Mouse (Mus musculus) ES-Bruce4 (cell line): ENCODE results near the gene Ankrd6. TPM values are rescaled to one million over a fixed set of nuclear protein-coding genes. Genes with fewer than 3 reads are reported as not detected.

ENCODE experiments used
- H3K27ac ChIP-seq: 2 replicates; pipeline ENCODE4 v1.5.1; 2012; ENCODE audit warnings: low read length, inconsistent platforms; ENCODE audit not compliant: insufficient read depth
- H3K27me3 ChIP-seq: 2 replicates; pipeline ENCODE4 v1.6.1; 2012; ENCODE audit warnings: mild to moderate bottlenecking, low read length, inconsistent platforms; ENCODE audit not compliant: control insufficient read depth, poor library complexity, insufficient read depth, severe bottlenecking
- H3K36me3 ChIP-seq: 2 replicates; pipeline ENCODE4 v1.6.1; 2012; ENCODE audit warnings: inconsistent platforms, mild to moderate bottlenecking, low read length, moderate library complexity; ENCODE audit not compliant: control insufficient read depth, poor library complexity, insufficient read depth, severe bottlenecking
- H3K4me1 ChIP-seq: one replicate; pipeline ENCODE4 v1.8.1; 2011; ENCODE audit warnings: low read length; ENCODE audit not compliant: control insufficient read depth, insufficient read depth
- H3K4me3 ChIP-seq: 2 replicates; pipeline ENCODE4 v1.5.1; 2011; ENCODE audit warnings: low read depth, mild to moderate bottlenecking, low read length
- H3K9ac ChIP-seq: 2 replicates; pipeline ENCODE4 v1.6.1; 2012; ENCODE audit warnings: low read depth, mild to moderate bottlenecking, inconsistent platforms; ENCODE audit not compliant: poor library complexity, severe bottlenecking
- H3K9me3 ChIP-seq: replicated peaks from 2 replicates; pipeline ENCODE4 v1.6.1; 2012; ENCODE audit warnings: mild to moderate bottlenecking, low read length, inconsistent platforms; ENCODE audit not compliant: control insufficient read depth, poor library complexity, insufficient read depth, severe bottlenecking
- CTCF ChIP-seq: IDR thresholded peaks from one replicate; pipeline ENCODE4 v1.8.1; 2011; ENCODE audit warnings: low read depth, low read length
- EP300 ChIP-seq: IDR thresholded peaks from 2 replicates; pipeline ENCODE4 v1.6.1; 2011; ENCODE audit warnings: low read depth, low read length; ENCODE audit not compliant: insufficient read depth
- POLR2A ChIP-seq: IDR thresholded peaks from one replicate; pipeline ENCODE4 v1.8.1; 2011; ENCODE audit warnings: low read length; ENCODE audit not compliant: insufficient read depth
- polyA plus RNA-seq: library from polyadenylated mRNA; stranded (reverse); fragments of >200 nt; gene quantifications from 2 replicates; pipeline ENCODE4 v1.2.4, GENCODE M21; 2011; ENCODE audit warnings: low read depth; ENCODE audit not compliant: missing spikeins, insufficient read depth, insufficient read length

Ankrd6 gene
- polyA plus RNA-seq, 1 experiment: 11.8 TPM

DNA sequence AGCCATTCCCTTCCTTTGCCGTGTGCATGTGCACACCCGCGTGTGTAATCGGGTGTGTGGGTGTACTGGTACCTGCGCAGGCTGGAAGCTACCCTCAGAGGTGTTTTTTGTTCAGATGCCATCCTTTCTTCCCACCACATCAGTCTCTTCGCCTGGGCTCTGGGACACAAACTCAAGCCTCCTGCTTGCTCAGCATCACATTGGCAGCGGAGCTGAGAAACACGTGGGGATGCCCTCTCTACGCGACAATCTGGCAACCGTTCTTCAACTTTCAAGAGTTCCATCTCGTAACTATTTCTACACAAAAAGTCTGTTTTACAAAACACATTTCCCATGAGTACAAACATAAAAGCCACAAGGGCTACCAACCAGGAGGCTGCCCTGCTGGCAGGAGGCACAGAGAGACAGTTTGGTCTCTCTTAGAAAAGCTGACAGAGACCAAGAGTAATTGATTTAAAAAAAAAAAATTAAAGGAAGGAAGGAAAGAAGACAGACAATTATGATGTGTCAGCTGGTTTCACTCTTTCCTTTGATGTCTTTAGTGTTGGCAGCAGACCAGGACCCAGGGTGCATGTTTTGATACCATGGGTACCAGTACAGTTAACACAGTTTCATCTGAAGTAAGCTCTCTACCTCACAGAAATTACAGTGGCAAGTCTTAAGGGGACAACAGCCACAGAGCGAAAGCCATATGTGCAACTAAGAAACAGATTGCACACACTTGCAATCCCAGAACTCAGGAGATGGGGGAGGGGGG is 21.8 kb downstream of the Ankrd6 start:
- TF ChIP-seq EP300: no peak
- no peak for TF ChIP-seq CTCF
- no peak for TF ChIP-seq POLR2A

DNA sequence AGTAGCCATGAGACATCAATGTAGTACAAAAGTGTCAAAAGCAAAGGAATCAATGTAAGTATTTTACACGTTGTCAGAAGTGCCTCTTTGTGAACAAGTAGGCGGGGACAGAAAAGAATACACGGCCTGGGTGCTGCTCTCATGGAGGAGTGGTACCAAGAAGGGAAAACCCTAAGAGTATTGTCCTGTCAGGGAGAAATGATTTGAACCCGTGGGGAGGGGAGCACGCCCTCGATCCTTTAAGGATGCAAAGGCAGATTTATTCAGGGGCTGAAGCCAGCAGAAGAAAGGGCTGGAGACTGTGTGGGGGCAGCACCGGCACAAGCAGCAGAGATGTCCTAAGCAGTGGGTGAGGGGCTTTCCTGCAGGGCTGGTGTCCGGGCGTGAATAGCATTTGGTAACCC is 26.7 kb downstream of the Ankrd6 start:
- Histone ChIP-seq H3K36me3 (no peaks in the 10 kb centered on the region), H3K9ac (peak overlapping the region; percentile 11; the same call in 1 of the 2 replicates), H3K27ac (peak overlapping the region; percentile 96), H3K9me3 (no peaks in the 10 kb centered on the region), H3K4me3 (no peak overlapping the region), H3K27me3 (no peaks in the 10 kb centered on the region), H3K4me1 (peaks cover 3% of the 10 kb centered on the region)
- no peak for TF ChIP-seq CTCF
- peak; percentile 66; the same call in 1 of the 2 replicates for TF ChIP-seq EP300

More for the DNA sequence above, 21.8 kb downstream of the Ankrd6 start:
- H3K27me3 ChIP-seq: no peaks in the 10 kb centered on the region
- no peak overlapping the region for H3K9ac ChIP-seq
- H3K4me3 ChIP-seq: no peak overlapping the region
- no peaks in the 10 kb centered on the region for H3K36me3 ChIP-seq
- H3K4me1 ChIP-seq: peaks cover 5% of the 10 kb centered on the region
- H3K27ac ChIP-seq: no peak overlapping the region
- no peaks in the 10 kb centered on the region for H3K9me3 ChIP-seq

DNA sequence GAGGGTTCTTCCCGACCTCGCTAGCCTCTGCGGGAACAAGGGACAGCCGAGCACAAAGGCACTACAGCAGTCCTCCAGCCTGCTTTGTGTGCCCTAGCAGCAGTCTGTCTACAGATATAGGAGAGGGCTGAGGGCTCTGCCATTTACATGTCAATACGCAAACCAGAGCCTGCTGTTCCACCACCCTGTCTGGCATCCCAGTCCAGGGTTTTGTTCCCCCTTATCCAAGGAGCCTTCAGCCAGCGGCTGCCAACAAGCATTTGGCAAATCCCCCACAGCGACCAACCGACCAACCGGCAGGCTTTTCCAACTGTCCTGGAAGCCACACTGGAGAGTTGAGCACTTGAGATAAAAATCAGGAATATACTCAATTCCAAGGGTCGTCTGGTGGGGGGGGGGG is 27.2 kb downstream of the Ankrd6 start:
- TF ChIP-seq POLR2A (no peak), CTCF (no peak), EP300 (peak; percentile 84)
- Histone ChIP-seq H3K4me1 (peaks cover 3% of the 10 kb centered on the region), H3K9me3 (no peaks in the 10 kb centered on the region), H3K36me3 (no peaks in the 10 kb centered on the region), H3K4me3 (peak overlapping the region; percentile 12; the same call in 1 of the 2 replicates), H3K27ac (peak overlapping the region; percentile 49; the same call in 1 of the 2 replicates), H3K27me3 (no peaks in the 10 kb centered on the region), H3K9ac (peak overlapping the region; percentile 11; the same call in 1 of the 2 replicates)

DNA sequence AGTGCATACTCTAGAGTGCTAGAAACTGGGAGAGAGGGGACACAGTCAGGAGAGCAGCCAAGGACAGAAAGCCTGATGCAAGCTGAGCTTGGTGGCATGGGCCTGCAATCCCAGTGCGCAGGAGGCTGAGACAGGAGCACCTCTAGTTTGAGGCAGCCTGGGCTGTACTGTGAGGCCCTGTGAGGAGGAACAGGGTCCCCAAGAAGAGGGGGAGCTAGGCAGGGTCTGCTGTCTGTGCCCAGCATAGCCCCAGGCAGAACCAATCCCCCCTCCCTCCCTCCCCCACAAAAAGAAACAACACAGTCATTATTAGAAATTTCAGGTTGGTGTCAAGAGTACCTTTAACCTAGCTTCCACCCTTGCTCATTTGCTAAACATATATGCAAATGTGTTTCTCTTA is 27.8 kb downstream of the Ankrd6 start:
- no peak for TF ChIP-seq POLR2A
- no peak for TF ChIP-seq CTCF
- Histone ChIP-seq H3K4me1 (peaks cover 5% of the 10 kb centered on the region), H3K27ac (peak overlapping the region; percentile 57), H3K4me3 (0 out of 2 replicates have a peak overlapping the region, but pooled peaks have one; percentile 12), H3K9me3 (no peaks in the 10 kb centered on the region), H3K36me3 (no peaks in the 10 kb centered on the region), H3K9ac (no peak overlapping the region), H3K27me3 (no peaks in the 10 kb centered on the region)

DNA sequence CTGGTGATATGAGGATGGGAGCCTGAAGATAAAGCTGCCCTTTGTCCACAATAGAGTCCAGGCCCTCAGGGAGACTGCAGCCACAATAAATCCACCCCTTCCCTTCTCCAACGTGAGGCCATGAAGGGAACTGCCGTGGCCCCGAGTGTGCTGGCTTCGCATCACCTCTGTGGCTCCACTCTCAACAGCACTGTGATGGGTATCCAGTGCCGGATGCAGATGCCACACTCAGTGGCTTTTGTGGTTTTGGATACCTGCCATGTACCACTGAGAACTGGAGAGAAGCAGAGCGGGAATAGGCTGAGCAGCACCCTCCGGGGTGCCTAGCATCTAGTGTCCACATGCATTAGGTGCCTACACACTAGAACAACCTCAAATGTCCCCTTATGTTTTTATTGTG is 29.8 kb downstream of the Ankrd6 start:
- peaks cover 8% of the 10 kb centered on the region for H3K4me1 ChIP-seq

DNA sequence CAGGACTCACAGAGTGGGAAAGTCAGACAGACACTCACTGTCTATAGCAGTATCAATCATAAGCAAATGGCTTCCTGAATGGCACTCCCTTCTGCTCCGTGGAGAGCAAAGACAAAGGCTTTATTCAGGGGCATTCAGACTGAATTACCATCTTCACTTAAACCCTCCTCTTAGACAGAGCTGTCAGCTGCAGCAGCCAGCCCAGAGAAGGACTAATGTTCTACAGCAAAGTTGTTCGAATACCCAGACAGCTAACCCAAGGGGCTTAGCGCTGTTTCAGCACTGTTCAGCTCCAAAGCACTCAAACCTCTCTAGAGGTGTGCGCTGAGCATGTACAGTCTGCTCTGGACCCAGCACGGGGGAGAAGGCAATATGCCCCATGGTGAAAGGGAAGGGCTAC is 32.1 kb downstream of the Ankrd6 start:
- Histone ChIP-seq H3K4me3 (no peak overlapping the region), H3K9me3 (no peaks in the 10 kb centered on the region), H3K4me1 (peaks cover 8% of the 10 kb centered on the region), H3K9ac (no peak overlapping the region), H3K27me3 (no peaks in the 10 kb centered on the region), H3K27ac (no peak overlapping the region), H3K36me3 (no peaks in the 10 kb centered on the region)
- TF ChIP-seq CTCF: no peak
- TF ChIP-seq EP300: no peak
- no peak for TF ChIP-seq POLR2A

More for the DNA sequence above, 29.8 kb downstream of the Ankrd6 start:
- TF ChIP-seq EP300: no peak
- TF ChIP-seq POLR2A: no peak
- H3K36me3 ChIP-seq: no peaks in the 10 kb centered on the region
- no peak overlapping the region for H3K9ac ChIP-seq
- no peaks in the 10 kb centered on the region for H3K9me3 ChIP-seq
- H3K4me3 ChIP-seq: no peak overlapping the region
- H3K27ac ChIP-seq: no peak overlapping the region
- no peaks in the 10 kb centered on the region for H3K27me3 ChIP-seq
